Mouse (Mus musculus) stomach, embryonic 16.5 days (tissue): ENCODE results near the gene Ankrd6. TPM values are rescaled to one million over a fixed set of nuclear protein-coding genes. Genes with fewer than 3 reads are reported as not detected.

Source experiments
- polyA plus RNA-seq: library from polyadenylated mRNA; unstranded; fragments of >200 nt; fragmentation: Nextera tagmentation; extraction: Ambion mirVana; gene quantifications from 2 replicates; pipeline ENCODE4 v1.2.1, GENCODE M21; 2015

Gene Ankrd6
- polyA plus RNA-seq, 1 experiment from 2014 or later: 6.3 TPM

Other genes starting within 250 kb of the Ankrd6 start
- gene Lyrm2, start 150.6 kb downstream of the Ankrd6 start, polyA plus RNA-seq: 91.5 and 92.5 TPM in 2 replicates
- gene Rragd, start 32.2 kb upstream of the Ankrd6 start, polyA plus RNA-seq: 4.0 and 7.5 TPM in 2 replicates
- 44.3 and 48.9 TPM in 2 replicates for gene Ube2j1, start 80.6 kb upstream of the Ankrd6 start, polyA plus RNA-seq
- gene Gabrr2, start 112.2 kb upstream of the Ankrd6 start, polyA plus RNA-seq: 0.22 and 0.36 TPM in 2 replicates
- not detected in 2 replicates for gene Gabrr1, start 181.7 kb upstream of the Ankrd6 start, polyA plus RNA-seq
- 0.67 and 0.96 TPM in 2 replicates for gene Pm20d2, start 238.9 kb upstream of the Ankrd6 start, polyA plus RNA-seq